Mouse (Mus musculus) kidney, postnatal 4 days (tissue): ENCODE results near the gene Zscan25.
"Not testable (repeated sequence)": the region's sequence is repeated elsewhere in the genome, so short reads cannot be mapped to it uniquely, and the experiment has no call there.

Experiments
- DNase-seq, 2 experiments: peaks; one replicate each; pipeline ENCODE4 v3.0.0; 2021; ENCODE audit warnings: mixed read lengths in 2 of 2

Gene Zscan25

DNA sequence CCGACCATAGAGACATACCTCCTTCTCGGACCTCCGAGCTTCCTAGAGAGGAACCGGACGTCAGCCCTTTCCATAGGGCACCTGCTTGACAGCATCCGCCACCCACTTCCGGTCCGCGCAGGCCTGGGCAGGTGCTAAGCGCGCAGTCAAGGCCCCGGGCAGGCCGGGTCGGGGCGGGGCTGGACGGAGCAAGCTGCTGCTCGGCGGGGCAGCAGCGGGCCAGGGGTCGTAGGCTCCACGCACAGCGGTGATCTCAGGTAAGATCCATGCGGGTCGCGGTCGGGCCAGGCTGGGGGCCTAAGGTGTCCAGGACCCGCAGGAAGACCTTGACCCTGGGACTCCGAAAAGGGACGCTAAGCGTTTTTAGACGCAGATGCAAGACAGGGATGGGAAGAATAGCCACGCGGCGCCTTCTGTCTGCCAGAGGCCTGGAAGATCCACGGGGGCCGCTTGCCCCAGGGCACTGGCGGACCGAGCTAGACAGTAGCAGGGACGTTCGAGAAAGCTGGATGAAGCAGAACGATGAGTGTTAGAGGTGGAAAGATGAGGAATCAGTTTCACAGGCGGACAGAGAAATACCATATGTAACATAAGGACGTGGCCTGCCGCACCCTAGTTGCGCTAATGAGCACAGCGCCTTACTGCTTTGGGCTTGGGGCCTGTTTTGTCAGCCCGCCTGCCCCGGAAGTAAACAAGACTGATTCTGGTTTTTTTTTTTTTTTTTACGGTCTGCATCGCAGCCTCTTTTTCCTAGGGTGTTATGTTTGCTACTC, at the start of gene Zscan25:
Zscan25 (plus strand) TSS at position 130 of the 773 bp plus-strand sequence.
- DNase-seq, result peak; percentile 93 to 96

DNA sequence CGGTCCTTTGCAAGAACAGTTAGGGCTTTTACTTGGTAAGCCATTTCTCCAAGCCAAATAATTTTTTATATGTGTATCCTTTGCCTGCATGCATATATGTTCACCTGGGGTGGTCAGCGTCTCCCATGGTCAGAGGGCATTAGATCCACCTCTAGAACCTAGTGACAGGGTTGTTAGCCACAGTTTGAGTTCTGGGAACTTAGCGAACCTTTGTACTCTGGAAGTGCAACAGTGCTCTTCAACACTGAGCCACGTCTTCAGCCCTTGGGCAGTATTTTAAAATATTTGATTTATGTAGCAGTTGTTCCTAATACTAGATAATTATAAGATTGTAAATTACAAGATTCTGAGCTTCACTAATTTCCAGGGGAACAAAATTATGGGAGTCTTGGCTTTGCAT, 49.7 kb upstream of the Zscan25 start:
- peak in 1 of 2 experiments; percentile 9 for DNase-seq

DNA sequence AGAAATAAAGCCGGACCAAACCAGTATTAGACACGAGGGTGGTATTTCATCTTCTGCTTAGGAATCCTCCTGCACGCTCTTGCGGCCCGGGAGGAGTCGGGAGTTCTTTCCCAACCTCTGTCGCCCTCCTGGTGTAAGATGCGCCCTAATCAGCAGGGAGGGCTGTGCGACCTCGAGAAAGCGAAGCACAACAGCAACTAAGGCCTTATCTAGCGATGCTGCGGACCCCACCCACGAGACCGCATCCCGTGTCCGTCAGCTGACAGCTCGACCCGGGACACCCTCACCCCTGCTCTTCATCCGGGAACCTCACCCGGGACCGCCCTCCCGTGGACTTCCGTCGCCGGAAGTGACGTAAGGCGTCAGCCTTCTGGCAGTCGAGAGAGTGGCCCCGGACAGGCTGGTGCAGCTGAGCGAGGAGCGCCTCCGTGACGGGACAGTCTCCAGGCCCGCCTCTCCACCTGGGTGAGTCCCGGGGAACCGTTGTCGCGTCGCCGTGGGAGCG, 48.9 kb upstream of the Zscan25 start, which contains the start of gene Zfp655:
Zfp655 (plus strand) TSS at position 349 of the 505 bp plus-strand sequence.
- peak; percentile 97 to 98 for DNase-seq

DNA sequence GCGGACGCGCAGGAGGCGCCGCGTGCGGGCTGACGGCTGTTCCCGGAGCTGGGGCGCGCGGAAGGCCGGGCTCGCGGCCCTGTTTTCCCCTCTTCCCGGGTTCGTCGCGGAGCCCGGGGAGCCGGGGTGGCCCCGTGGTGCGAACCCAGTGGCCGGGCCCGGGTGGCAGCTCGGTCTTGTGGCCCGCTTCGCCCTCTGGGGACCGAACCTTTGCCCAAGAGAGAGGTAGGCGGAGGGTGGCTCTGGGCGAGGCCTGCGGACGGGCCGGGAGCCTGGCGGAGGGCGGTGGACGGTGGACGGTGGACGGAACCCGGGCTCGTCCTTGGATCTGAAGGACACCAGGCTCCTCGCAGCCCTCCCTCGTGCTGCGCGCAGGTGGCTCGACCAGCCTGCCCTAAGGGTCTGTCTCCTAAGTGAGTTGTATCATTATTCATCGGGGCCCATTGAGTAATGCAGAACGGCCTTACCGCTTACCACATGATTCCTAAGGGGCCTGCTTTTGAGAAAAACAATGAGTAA, 48.3 kb upstream of the Zscan25 start:
- no peak for DNase-seq

DNA sequence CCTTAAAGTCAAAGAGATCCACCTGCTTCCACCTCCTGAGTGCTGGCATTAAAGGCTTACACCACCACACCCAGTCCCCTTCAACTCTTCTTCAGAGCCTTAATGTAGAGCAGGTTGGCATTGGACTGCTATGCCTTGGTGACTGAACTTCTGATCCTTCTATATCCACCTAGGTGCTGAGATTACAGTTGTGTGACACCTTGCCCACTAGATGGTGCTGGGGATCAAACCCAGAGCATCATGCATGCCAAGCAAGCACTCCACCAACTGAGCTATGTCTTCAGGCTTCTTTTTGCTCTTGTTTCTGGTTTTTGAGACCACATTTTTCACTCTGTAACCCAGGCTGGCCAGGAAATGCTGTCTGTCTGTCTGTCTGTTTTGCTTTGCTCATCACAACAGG, 45.7 kb upstream of the Zscan25 start:
- peak; percentile 28 to 46 for DNase-seq

DNA sequence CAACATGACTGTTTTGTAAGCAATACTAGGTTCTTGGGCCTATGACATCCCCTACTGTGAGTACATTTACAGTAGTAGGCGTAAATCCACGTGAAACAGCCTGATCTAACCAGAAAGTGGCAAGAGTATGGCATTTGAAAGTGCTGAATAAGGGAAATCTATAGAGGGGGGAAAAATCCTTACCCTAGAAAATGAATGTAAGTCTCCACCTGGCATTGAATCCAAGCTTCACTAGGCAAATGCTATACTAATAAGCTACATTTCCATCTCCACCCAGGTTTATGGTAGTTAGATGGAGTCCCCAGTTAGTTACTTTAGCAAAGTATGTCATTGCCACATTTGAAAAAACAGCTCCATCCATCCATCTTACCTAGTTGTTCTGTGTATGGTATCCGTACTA, 30.8 kb upstream of the Zscan25 start:
- DNase-seq, result no peak

DNA sequence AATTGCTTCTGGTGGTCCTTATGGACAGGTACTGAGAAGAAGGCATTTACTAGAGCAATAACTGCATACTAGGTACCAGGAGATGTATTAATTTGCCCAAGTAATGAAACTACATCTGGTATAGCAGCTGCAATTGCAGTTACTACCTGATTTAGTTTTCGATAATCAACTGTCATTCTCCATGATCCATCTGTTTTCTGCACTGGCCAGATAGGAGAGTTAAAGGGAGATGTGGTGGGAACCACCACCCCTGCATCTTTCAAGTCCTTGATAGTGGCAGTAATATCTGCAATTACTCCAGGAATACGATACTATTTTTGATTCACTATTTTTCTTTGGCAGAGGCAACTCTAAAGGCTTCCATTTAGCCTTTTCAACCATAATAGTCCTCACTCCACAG, 6.7 kb upstream of the Zscan25 start:
- DNase-seq, result not testable (repeated sequence)

DNA sequence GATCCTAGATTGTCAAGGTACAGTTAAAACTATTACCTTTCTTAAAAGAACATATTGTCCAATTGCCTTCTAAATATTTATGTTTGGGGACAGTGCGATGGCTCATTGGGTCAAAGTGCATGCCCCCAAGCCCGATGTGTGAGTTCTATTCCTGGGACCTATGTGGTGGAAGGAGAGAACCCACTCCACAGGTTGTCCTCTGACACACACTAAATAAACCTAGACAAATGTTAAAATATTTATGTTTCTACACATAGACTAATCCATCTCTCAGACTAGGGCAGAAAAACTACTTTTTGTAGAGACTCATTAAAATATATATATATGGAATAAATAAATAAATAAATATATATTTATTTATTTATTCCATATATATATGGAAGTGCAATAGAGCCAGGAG, 352 bp upstream of the Zscan25 start:
- DNase-seq, result no peak

DNA sequence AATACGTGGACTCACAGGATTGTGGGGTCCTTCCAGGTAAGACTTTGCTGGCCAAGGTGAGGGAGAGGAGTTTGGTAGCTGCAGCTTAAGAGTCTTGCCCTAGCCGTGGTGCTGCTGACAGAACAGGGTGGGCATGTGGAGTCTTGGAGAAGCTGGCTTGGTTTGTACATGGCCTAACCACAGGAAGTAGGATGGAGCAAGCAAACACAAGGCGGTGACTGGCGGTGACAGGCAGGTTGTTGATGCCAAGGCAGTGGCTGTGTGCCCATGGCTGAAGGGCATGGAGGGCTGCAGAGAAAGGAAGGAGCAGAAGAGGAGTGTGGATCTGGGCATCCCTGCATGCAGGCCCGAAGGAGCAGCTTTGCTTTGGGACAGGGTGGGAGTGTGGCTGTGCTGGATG, 8.1 kb downstream of the Zscan25 start:
- DNase-seq, result no peak

DNA sequence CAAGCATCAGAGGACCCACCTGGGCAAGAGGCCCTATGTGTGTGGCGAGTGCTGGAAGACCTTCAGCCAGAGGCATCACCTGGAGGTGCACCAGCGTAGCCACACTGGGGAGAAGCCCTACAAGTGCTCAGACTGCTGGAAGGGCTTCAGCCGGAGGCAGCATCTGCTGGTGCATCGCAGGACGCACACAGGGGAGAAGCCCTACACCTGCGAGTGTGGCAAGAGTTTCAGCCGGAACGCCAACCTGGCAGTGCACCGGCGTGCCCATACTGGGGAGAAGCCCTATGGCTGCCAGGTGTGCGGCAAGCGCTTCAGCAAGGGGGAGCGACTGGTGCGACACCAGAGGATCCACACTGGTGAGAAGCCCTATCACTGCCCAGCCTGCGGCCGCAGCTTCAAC, 10.4 kb downstream of the Zscan25 start:
- no peak for DNase-seq

DNA sequence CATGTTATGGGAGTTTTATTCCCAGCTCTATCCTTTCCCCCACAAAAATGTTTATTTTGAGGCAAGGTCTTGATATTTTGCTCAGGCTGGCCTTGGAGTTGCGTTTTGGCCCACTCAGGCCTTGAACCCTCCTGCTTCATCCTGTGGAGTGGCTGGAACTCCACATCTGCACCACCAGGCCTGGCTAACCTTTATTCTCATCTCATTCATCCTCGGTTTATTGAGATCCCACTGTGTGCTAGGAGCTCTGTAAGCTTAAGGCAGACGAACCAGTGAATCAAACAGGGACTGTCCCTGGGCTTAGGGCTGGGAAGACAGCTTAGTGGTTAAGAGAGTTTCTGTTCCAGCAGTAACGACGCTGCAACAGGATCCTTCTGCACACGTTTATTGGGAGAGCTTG, 12.1 kb downstream of the Zscan25 start:
- no peak for DNase-seq

DNA sequence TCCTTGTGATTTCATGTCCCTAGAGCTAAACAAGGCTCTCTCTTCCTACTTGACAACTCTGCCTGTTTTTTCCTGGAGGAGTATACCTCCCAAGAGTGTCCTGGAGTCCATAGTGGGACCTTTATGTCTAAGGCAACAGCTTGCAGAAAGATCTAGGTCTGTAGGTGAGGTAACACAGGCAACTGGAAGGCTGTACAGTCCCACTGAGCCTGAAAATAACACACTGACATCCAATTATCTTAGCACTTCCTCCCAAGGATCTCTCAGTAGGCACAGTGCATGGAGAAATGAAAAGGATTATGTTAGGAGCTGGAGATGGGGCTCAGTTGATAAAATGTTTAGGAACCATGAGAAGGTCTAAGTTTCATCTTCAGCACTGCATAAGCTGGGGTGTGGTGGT, 20.2 kb downstream of the Zscan25 start:
- DNase-seq, result no peak

DNA sequence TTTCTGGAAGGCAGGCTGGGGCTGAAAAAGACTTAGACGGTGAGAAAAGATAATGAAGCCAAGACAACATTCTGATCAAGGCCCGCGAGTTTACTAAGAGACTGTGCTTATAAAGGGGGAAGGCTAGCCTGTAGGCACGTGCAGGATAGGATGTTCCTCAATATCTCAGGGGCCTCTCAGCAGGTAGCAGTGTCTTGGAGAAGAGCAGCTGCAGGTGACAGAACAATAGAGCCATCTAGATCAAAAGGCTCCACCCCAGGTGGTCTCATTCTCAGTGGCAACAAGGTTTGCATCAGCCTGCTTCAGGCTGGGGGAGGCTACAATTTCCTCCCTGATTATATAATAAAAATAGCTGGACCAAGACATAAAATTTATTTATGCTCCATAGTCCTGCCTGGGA, 21.5 kb downstream of the Zscan25 start:
- DNase-seq, result not testable (repeated sequence)

DNA sequence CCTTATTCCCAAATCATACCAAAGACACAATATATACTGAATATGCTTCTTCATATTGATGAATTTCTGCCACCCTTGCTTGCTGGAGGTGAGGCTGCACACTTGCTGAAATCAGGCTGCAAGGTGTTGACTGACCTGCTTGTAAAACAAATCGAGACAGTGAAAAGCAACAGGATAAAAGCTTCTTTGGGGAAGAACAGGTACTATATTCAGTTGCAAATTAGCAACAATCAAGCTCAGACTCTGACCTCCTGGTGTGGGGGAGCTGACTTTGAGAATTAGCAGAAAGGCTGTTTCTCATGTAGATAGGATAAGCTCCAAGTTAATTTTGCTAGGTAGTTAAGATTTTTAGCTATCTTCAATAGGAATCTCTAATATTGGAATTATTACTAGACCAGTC, 22.1 kb downstream of the Zscan25 start:
- no peak for DNase-seq

DNA sequence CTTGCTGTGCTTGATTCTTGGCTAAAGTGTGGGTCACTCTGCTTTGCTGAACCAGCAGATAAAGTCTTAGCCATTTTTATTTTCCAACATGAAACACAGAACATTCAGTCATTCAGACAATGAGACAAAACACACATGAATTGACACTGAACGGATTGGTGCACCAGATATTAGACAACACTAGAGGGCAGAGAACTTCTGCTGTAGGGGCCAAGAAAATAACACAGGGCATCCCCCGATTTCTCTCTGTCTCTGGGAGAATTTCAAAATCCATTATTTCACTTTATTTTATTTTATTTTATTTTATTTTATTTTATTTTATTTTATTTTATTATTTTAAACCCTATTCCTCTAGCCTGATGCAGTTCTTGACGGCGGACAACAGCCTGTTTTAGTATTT, 26.7 kb downstream of the Zscan25 start:
- DNase-seq, result not testable (repeated sequence)

DNA sequence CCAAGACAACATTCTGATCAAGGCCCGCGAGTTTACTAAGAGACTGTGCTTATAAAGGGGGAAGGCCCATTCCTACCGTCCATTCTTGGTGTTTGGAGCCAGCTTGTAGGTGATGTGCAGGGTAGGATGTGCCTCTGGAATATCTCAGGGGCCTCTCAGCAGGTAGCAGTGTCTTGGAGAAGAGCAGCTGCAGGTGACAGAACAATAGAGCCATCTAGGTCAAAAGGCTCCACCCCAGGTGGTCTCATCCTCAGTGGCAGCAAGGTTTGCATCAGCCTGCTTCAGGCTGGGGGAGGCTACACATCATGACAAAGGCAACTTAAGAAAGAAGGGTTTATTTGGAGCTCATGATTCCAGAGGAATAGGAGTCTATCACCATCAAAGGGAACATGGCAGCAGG, 27.5 kb downstream of the Zscan25 start:
- not testable (repeated sequence) for DNase-seq

DNA sequence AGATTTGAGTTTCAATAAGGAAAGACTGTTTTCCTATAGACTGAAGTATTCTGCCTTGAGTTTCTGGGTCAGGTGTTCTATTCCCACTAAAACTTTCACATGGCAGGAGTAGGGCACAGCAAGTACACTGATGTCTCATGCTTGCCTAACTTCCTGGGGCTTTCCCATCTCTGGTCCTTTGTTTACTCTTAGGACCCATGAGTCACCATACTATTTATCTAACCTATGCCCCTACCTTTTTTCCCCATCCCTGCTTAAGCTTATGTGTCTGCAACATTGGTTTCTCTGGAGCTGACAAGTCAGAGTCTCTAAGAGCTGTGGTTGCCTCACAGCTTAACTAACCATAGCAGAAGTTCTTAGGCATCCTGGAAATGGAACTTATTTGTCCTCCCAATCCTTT, 33.5 kb downstream of the Zscan25 start:
- no peak for DNase-seq

DNA sequence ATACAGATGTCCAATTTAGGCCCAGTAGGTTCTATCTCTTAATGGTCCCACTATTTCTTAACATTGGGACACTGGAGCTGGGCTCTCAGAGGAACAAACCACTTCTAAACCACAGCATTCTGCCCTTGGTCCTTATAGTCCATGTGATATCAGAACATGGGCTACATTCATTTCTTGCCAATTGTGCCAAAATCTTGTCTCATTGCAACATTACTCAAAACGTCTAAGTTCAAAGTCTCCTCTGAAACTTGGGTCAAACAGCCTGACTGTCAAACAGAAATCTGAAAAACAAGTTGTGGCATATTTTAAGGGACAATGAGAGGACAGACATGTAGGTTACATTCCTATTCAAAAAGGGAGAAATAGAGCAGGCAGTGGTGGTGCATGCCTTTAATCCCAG, 36.8 kb downstream of the Zscan25 start:
- no peak for DNase-seq

DNA sequence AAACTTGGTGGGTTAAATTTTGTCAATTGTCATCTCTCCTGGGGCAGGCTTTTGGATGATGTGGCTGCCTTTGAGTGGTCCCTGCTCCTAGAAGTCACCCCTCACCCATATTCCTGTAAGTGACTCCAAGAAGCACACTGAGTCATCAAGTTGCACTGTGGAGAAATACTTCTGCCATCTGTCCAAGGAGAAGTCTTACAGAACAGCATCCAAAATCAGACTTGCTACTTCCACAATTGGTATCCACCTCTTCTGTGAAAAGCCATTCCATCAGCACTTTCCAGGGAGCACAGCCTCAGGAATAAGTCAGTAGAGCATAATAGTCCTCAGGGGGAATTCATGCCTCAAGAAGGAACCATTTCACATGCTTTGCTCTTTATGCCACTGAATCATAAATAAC, 58.5 kb downstream of the Zscan25 start:
- DNase-seq, result not testable (repeated sequence)
